Mouse (Mus musculus) hindbrain, postnatal 0 days (tissue): Measurements from ENCODE around the gene Bcl9. TPM values are rescaled to one million over a fixed set of nuclear protein-coding genes. Genes with fewer than 3 reads are reported as not detected.

Experiments
- ATAC-seq: fragments of 200-750 bp; cut with Nextera tagmentation; 2 replicates; pipeline ENCODE4 v1.8.0; 2017; ENCODE audit warnings: mild to moderate bottlenecking, moderate TSS enrichment, moderate library complexity
- DNase-seq: peaks from one replicate; pipeline ENCODE4 v3.0.0-alpha.2; 2015; ENCODE audit warnings: low spot score
- H3K27ac ChIP-seq: fragments of 300-500 bp; sonication (generic); 2 replicates; pipeline ENCODE4 v1.5.1; 2014; ENCODE audit warnings: mild to moderate bottlenecking
- H3K27me3 ChIP-seq: fragments of 300-500 bp; sonication (generic); 2 replicates; pipeline ENCODE4 v1.6.1; 2014; ENCODE audit warnings: low read length, mixed read lengths; ENCODE audit not compliant: insufficient read depth
- H3K36me3 ChIP-seq: fragments of 300-500 bp; sonication (generic); 2 replicates; pipeline ENCODE4 v1.6.1; 2014; ENCODE audit warnings: low read length, mixed read lengths; ENCODE audit not compliant: insufficient read depth
- H3K4me1 ChIP-seq: fragments of 300-500 bp; sonication (generic); 2 replicates; pipeline ENCODE4 v1.6.1; 2014; ENCODE audit warnings: antibody characterized with exemption, low read length, mixed read lengths; ENCODE audit not compliant: insufficient read depth
- H3K4me2 ChIP-seq: fragments of 300-500 bp; sonication (generic); 2 replicates; pipeline ENCODE4 v1.6.1; 2014; ENCODE audit warnings: low read depth, mild to moderate bottlenecking, low read length, moderate library complexity, mixed read lengths
- H3K4me3 ChIP-seq: fragments of 300-500 bp; sonication (generic); 2 replicates; pipeline ENCODE4 v1.5.1; 2014; ENCODE audit warnings: low read length
- H3K9ac ChIP-seq: fragments of 300-500 bp; sonication (generic); replicated peaks from 2 replicates; pipeline ENCODE4 v1.6.1; 2014; ENCODE audit warnings: mild to moderate bottlenecking, low read length, moderate library complexity, mixed read lengths
- H3K9me3 ChIP-seq: fragments of 300-500 bp; sonication (generic); 2 replicates; pipeline ENCODE4 v1.6.1; 2016; ENCODE audit warnings: low read length, mixed read lengths
- CTCF ChIP-seq: IDR thresholded peaks from 2 replicates; pipeline ENCODE4 v1.5.1; 2016; ENCODE audit warnings: antibody characterized with exemption, control low read depth, low read depth
- WGBS: fragments of 180-500 bp; shearing (Covaris S2); extraction: QIAGEN DNeasy Blood & Tissue Kit; methylation state at CpG from one replicate; pipeline ENCODE4 v1.1.7; 2014; 5-methylcytosine and 5-hydroxymethylcytosine counted together
- polyA plus RNA-seq: library from polyadenylated mRNA; unstranded; fragments of >200 nt; fragmentation: Nextera tagmentation; extraction: Ambion mirVana; gene quantifications from 2 replicates; pipeline ENCODE4 v1.2.1, GENCODE M21; 2015
- total RNA-seq: library from RNA; depleted of rRNA; stranded (reverse); fragments of >200 nt; gene quantifications from 2 replicates; pipeline ENCODE4 v1.2.3, GENCODE M21; 2014; rRNA removed

Gene Bcl9
- total and polyA plus RNA-seq, 2 experiments from 2014 or later = 30.3 to 53.8 TPM

DNA sequence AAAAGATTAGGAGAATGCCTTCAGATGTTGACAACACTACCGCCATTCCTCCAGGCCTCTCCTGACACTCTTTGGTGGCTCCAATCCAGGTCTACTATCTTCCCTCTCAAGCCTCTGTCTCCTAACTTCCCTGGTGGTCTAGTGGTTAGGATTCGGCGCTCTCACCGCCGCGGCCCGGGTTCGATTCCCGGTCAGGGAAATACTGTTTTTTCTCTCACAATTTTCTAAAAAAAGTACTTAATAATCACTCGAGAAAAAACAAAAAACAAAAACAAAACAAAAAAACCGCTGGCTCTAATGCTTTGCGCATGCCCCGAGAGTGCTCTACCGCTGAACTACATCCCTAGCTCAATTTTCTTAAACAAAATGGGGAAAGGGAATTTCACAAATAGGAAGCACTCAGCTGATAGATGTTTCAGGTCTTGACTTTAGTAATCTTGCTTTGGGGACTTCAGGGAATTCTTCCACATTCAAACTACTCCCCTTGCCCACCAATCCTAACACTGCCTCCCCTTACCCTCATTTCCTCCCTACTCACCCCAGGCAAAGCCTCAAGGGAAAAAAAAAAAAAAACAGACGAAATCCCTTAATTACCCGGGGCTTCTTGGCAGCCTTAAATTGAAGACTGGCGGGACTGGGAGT lies 139.6 kb downstream of the Bcl9 start:
- peak overlapping the region; percentile 62; the same call in 1 of the 2 replicates for H3K9ac ChIP-seq

GRCm38 (mm10) chr3:97157308-97157707 lies 140.4 kb downstream of the Bcl9 start:
- 70% methylated on average over 1 of the region's 1 CpGs for WGBS
- H3K9ac ChIP-seq = no peak overlapping the region
- no peak for DNase-seq
- TF ChIP-seq CTCF = no peak
- H3K9me3 ChIP-seq = no peaks in the 10 kb centered on the region
- ATAC-seq = no peak
- H3K36me3 ChIP-seq = no peaks in the 10 kb centered on the region
- no peak overlapping the region for H3K27ac ChIP-seq
- H3K27me3 ChIP-seq = no peaks in the 10 kb centered on the region
- H3K4me2 ChIP-seq = no peak overlapping the region
- no peaks in the 10 kb centered on the region; the same call in 1 of the 2 replicates for H3K4me1 ChIP-seq
- H3K4me3 ChIP-seq = no peak overlapping the region

More for the DNA sequence above, 139.6 kb downstream of the Bcl9 start:
- H3K27me3 ChIP-seq = no peaks in the 10 kb centered on the region
- no peaks in the 10 kb centered on the region for H3K36me3 ChIP-seq
- no peaks in the 10 kb centered on the region for H3K9me3 ChIP-seq
- no peaks in the 10 kb centered on the region; the same call in 1 of the 2 replicates for H3K4me1 ChIP-seq
- TF ChIP-seq CTCF = no peak
- H3K4me2 ChIP-seq = peak overlapping the region; percentile 79
- peak overlapping the region; percentile 56; the same call in 1 of the 2 replicates for H3K27ac ChIP-seq
- H3K4me3 ChIP-seq = peak overlapping the region; percentile 66
- DNase-seq (peak; percentile 80), ATAC-seq (peak; percentile 69)
- 2% methylated on average over 17 of the region's 17 CpGs for WGBS

GRCm38 (mm10) chr3:97156431-97156830 lies 141.3 kb downstream of the Bcl9 start:
- H3K9ac ChIP-seq = no peak overlapping the region
- no peak overlapping the region for H3K4me3 ChIP-seq
- 91% methylated on average over 6 of the region's 6 CpGs for WGBS
- no peak for DNase-seq
- no peaks in the 10 kb centered on the region for H3K27me3 ChIP-seq
- H3K4me2 ChIP-seq = no peak overlapping the region
- no peaks in the 10 kb centered on the region; the same call in 1 of the 2 replicates for H3K4me1 ChIP-seq
- TF ChIP-seq CTCF = no peak
- no peaks in the 10 kb centered on the region for H3K36me3 ChIP-seq
- no peak overlapping the region for H3K27ac ChIP-seq
- no peaks in the 10 kb centered on the region for H3K9me3 ChIP-seq
- no peak for ATAC-seq

Other genes with a start within 250 kb of the Bcl9 start
- gene Acp6, start 139.1 kb downstream of the Bcl9 start, total RNA-seq = 11.4 and 18.2 TPM in 2 replicates
- 14.9 and 15.8 TPM in 2 replicates for gene Acp6, start 139.1 kb downstream of the Bcl9 start, polyA plus RNA-seq
- not detected in 2 replicates for gene Olfr1402, start 124.1 kb upstream of the Bcl9 start, total RNA-seq
- gene Olfr1402, start 124.1 kb upstream of the Bcl9 start, polyA plus RNA-seq = not detected in 2 replicates